Mouse (Mus musculus) fibroblast of lung, adult 2 months (primary cell): ENCODE data around the gene Pdzrn4.
A peak's percentile ranks its signal among the peaks of the same experiment; 100 is the strongest.
"Not testable (repeated sequence)": the region's sequence is repeated elsewhere in the genome, so short reads cannot be mapped to it uniquely, and the experiment has no call there.

Source experiments
- DNase-seq: peaks from one replicate; pipeline ENCODE4 v3.0.0-alpha.2; 2011; ENCODE audit warnings: low read depth

Gene Pdzrn4

DNA sequence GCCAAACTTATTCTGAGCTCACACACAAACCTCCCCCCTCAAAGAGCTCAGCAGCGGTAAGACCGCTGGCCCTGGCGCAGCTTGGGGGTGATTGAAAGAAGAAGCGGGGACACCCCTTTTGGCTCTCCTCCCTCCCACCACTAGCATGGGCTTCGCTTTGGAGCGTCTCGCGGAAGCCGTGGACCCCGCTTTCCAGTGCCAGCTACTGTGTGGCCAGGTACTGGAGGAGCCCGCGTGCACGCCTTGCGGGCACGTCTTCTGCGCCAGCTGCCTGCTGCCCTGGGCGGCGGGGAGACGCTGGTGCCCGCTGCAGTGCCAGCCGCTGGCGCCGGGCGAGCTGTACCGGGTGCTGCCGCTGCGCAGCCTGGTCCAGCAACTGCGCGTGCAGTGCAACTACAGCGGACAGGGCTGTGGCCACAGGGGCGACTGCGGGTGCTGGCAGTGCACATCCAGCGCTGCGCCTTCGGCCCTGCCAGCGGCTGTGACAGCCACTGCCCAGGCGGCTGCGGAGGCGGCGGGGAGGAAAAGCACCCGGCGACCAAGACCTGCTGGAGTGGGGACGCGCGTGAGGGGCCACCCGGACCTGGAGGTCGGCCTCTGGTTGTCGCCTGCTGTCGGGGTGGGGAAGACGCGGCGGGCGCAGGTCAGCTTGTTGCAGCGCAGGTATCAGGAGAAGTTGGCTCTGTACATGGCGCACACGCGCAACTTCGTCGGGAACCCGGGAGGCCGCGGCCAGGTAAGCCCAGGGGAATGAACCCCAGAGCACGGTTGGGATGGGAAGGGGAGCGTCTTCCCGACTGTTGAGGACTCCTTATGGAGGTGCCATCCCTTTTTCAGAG is at the start of gene Pdzrn4:
Gene Pdzrn4, plus strand, starts transcription at position 112 of the 839 bp plus-strand sequence.
- no peak for DNase-seq

DNA sequence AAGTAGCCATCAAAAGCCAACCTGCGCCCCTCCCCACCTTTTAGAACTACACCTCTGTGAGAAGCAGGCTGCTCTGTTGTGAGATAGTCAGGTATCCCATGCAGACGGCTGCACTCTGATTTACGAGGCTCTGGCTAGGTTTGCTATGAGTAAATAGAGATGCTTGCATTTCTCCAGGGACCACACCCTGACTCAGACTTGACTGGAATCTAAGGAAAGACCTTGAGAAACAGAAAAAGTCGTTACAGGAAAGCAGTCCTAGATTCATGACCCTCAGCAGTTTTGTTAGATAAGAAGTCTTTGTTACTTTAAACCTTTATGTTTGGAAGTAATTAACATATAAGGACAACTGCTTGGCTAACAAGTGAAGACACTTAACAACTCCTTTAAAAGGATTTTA is 49.3 kb upstream of the Pdzrn4 start:
- DNase-seq = no peak

DNA sequence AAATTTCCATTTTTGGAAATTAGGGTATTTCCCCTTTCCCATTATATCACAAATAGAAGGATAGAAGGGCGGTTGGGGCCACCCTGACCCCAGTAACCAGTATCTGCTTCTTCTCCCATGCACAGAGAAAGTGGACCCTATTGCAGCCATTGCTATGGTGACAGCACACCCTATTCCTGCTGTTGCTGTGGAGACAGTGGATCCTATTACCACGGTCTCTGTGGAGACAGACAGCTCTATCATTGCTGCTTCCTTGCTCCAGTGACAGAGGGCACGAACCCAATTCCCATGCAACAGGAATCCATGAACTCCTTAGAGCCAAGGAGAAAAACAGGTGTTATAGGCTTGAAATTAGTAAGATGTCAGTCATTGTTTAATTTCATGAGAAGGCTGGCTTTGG is 48.8 kb upstream of the Pdzrn4 start:
- DNase-seq = no peak

DNA sequence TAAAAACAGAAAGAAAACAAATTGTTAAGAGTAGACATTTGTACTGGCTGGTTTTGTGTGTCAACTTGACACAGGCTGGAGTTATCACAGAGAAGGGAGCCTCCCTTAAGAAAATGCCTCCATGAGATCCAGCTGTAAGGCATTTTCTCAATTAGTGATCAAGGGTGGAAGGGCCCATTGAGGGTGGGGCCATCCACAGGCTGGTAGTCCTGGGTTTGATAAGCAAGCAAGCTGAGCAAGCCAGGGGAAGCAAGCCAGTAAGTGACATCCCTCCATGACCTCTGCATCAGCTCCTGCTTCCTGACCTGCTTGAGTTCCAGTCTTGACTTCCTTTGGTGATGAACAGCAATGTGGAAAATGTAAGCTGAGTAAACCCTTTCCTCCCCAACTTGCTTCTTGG is 48.2 kb upstream of the Pdzrn4 start:
- DNase-seq = not testable (repeated sequence)

DNA sequence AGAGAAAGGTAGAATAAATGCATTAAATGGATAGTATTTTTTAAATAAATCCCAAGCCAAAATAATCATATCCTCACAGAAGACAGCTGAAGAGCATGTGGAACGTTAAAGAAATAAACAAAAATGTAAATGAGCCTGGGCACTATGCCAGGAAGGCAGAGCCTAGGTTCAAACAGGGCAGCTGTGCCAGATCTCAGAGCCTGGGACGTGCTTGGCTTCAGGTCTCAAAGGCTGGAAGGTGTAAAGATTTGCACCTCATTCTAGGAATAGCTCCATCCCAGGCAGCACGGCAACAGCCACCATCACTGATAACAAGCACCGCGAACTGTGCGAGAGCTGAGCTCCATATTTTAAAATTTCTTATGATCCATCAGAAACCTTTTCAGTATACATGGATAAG is 32.5 kb upstream of the Pdzrn4 start:
- DNase-seq = no peak

DNA sequence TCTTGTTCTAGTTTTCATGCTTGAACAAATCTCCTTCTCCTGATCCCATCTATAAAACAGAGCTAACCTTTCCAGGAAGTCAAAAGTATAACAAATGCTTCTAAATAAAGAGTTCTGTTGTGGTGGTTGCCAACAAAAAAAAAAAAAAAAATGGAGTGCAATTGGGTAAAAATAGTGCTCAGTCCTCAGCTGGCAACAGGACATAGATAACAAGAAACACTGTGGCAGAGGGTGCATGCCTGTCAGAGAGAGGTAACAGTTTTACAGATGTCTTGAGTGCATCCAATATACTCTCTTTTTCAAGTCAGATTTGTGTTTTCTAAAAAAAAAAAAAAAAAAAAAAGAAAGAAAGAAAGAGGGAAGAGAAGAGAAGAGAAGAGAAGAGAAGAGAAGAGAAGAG is 32.1 kb upstream of the Pdzrn4 start:
- no peak for DNase-seq

DNA sequence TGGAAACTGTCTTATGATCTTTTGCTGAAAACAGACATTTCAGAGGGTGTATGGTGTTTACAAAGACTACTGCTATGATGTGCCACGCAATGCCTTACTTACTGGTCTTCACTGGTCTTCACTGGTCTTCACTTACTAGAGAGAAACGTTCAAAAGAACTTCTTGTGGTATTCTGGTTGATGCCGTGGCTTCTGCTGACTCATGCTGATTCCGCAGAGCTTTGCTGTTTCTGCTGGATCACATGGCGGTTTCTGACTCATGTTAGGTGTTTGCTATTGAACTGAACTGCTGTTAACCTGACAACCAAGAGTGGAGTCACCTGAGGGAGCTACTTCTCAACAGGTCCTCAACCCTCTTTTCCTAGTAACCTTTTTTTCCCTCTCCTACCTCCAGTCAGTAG is 1.9 kb upstream of the Pdzrn4 start:
- no peak for DNase-seq

DNA sequence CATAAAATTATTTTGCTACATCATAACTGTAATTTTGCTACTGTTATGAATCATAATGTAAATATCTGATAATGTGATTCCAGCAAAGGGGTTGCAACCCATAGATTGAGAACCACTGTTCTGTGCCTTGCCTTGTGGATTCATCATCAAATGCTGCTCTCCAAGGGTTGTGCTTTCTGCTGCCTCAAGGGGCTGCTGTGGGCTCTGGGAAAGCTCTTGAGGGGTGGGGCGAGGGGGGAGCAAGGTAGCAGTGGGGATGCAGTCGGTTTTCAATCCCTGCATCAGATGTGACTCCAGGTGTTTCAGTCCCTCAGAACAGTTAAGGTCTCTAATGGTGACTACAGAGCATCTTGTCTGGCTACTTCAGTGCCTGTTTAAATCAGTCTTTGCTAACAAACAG is 2.1 kb downstream of the Pdzrn4 start:
- no peak for DNase-seq

DNA sequence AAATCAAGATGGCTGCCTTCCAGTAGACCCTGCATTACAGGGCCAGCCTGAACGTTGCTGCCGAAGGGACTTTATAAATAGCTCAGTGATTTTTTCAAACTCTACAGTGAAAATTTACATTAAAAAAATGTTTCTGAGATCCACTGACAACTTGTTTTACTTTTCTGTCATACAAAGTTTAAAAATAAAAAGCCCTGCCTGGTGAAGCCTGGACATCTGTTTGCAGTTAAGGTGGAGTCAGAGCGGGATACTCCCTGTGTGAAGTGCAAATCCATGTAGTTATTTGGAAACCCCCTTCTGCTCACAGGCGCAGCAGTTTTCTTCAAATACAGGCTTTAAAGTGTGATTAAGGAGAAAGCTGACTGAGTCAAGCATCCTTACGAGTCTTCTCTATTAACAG is 2.6 kb downstream of the Pdzrn4 start:
- DNase-seq = no peak

DNA sequence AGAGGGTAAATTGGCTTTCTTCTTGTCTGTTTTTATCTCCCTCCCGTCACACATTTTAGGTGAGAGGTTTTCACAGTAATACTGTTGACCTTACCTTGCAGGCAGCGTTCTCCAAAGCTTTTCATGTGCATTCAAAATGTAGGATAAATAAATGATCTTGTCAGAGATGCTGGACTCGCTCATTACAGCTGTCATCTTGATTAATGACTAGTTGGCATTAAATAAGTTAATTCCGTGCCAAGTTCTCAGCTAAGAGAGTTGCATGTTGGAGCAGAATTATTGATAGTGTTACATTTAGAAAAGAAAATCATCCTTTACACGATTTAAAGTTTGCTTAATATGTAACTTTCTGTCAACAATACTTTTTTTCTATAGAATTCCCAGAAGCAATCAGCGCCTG is 4.9 kb downstream of the Pdzrn4 start:
- DNase-seq = no peak

DNA sequence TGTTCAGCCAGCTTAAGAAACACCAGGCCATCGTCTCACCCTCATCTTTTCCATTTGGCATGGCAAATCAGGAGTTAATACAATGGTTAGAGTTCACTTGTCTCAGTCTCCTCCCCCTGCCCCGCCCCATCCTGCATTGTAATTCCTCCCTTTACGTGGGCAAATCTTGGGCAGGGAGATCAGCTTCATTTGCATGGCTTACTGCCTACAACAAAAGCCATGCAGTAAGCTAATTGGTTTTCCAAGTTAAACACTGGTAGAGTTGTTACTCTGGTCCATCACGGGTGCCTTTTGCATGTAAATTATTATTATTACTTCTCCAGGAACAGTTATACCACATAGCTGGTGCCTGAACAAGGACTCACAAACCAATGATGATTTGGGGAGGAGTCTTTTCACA is 18.6 kb downstream of the Pdzrn4 start:
- no peak for DNase-seq

DNA sequence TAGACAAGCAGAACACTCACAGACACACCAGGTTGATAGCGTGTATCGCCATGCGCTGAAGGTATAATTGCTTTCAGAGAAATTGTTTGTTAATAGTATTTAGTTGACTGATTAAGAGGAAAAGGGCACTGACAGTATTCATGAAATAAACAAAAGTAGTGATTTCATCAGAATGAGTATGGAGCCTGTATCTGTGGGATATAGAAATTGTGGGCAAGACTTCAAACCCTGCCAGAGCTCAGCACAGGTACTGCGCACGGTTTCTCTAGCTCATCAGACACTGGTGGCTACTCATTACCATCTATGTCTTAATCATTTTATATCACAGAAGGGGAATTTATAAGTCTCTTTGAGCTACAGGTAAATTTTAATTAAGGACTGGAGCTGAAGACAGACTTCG is 19.5 kb downstream of the Pdzrn4 start:
- no peak for DNase-seq

DNA sequence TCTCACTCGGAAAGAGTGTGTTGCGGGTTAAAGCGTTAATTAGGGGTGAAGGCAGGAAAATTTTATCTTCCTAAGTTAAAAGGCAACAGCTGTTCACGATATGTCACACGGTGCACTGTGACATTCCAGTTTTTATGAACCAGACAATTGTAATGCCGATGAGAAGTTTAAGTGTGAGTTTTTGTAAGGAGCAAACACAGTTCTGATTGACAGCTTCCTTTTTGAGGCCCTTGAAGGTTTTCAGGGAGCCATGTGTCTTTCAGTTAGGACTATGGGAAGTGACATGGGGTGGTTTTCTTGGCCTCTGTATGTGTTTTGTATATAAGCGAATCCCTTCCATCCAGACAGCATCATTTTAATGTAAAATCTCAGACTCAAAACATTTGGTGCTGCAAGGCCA is 20.0 kb downstream of the Pdzrn4 start:
- no peak for DNase-seq

DNA sequence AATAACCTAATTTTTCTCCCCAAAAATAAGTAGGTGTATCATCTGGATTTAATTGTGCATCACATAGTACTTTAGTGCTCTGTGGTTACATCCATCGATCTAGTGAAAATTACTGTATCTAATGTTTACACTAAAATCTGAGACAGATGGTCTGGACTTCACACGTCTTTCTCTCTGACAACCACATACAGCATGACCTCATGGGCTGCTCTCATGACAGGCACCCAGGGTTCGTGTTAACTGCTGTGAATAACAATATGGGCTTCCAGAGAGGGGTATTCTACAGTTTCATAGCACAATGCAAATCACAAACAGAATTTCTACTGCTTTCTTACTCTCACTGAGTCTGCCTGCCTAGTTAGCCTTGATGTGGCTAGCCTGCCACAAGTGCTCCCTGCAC is 20.4 kb downstream of the Pdzrn4 start:
- DNase-seq = no peak

DNA sequence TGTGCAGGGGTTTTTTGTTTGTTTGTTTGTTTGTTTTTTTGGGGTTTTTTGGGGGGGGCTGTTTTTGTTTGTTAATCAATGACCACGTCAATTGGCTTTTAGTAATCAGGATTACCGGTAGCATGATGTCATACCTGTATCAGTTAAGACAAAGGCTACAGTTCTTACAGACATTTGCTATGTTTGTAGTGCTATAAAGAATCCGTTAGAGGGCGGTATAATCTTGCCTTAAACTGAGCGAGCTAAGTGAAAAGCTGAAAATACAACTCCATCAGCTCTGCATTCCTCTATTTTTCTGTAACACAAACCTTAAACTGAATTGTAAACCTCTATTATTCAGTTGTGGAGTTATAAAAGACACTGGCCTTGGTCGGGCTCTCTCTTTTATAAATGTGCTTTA is 37.9 kb downstream of the Pdzrn4 start:
- no peak for DNase-seq

DNA sequence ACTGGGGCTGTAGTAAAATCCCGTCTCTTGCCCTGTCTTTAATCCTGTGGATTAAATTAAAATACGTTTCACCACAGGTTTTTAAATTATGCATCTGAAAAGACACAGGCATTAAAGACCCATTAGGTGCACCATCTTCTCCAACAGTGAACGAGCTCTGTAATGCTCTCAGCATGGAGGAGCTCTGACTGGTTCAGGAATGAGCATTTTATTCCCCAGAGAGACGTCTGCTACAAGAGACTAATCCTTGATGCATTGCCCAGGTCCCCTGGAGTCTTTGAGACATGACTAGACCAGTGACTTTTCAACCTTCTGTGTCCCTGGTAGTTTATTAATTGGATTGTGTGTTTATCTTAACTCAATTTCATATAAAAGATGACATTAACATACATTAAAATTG is 38.6 kb downstream of the Pdzrn4 start:
- DNase-seq = no peak

DNA sequence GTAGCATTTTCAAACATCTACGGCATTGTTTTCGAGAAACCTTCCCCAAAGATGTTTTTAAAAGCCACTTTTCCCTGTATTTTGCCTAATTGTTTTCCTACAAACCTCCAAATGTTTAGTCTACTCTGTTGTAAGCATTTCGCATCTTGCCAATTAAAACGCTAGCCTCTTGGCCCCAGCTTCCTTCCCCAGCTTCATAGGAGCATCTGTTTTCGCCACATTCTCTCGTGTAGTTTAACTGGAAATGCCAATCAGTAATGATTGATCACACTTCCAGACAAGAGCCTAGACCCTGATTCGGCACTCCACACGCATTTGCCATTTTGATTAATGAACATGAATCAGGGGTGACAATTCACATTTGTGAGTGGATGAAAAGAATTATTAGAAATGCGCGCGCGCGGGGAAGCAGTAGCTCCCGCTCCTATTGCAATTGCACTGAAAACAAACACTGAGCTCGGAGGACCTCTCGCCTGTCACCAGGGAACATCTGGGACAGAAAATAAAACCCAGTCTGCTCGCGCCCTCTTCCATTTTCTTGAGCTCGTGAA is 45.0 kb downstream of the Pdzrn4 start:
- DNase-seq = no peak

DNA sequence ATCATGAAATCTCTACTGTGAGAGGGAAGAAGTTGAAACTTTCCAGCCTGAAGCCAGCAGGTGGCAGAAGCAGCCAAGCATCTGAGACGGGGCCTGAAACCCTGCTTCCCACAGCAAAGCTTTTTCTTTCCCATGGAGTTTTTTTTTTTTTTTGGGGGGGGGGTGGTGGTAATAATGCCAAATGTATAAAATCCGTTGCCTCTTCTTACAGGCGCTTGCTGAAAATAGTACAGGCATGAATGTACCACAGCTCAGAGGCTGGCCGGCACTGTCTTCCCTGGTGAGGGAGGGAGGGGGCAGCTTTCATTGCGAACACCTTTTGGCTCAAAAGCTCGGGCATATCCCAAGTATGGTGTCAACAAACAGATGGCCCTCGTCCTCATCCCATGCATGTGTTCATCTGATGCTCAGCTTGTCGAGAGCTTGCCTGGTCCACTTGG is 51.0 kb downstream of the Pdzrn4 start:
- peak; percentile 19 for DNase-seq

DNA sequence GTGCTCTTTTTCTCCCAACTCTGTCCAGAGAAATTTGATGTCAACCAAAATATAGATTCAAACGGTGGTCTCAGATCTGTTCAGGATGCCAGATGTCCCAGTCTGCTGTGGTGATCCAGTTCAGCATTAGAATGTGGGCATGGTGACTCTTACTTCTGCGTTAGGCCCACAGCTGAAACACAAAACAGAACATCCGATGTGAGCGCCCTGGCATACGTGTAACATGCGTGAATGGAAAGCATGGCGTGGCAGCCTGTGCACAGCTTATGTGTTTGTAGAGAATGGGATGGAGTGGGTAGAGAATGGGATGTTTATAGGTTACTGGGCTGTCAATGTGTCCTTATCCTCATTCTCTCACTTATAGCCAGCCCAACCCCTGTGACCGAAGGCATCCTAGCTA is 52.4 kb downstream of the Pdzrn4 start:
- DNase-seq = no peak

DNA sequence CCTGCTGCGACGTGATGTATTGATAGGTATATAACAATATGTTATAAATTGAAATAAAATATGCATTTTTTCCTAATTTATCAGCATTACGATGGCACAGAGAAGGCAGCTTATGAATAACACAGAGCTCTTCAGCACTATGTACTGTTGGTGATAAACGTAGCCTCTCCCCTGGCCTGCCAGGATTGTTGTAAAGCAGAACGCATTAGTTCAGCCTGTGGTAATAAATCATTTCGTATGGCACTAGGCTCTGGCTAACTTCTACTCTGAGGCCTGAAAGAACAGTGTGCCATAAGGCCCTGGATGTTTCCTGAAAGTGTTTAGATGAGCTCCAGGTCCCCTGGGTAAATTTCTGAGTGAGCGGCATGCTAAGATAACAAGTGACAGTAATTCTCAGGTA is 55.9 kb downstream of the Pdzrn4 start:
- no peak for DNase-seq

DNA sequence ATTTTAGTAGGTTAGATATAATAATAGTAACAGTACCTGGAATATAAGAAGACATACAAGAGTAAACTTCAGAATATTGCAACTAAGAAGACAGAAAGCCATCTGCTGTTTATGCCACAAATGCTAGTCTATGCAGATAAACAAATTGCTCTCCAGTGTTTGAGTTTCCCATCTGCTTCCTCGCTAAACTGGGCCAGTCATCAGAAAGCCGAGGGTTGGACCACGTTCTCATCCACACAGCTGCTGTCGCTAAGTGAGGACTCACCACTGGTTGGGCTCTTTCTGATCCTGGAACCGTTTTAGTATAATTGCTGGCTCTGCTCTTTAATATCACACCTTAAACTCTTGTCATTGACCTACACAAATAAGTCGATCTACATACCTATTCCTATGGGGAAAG is 85.5 kb downstream of the Pdzrn4 start:
- DNase-seq = no peak

DNA sequence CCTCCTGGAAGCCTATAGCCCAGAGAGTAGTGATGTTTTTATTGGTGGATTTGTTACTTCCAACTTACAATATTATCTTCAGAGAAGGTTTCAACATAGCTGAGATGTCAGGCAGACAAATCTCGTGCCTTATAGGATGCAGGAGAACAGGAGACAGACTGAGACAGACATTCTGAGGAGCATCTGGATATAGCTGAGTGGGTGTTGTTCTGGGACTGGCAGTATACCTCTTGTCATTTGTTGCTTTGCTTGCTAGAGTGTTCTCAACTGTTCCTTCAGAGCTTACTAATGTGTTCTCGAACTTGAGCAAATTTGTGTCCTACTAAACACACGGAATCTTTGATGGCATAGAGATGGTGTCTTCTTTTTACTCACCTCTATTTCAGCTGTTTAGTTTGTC is 94.7 kb downstream of the Pdzrn4 start:
- DNase-seq = no peak

DNA sequence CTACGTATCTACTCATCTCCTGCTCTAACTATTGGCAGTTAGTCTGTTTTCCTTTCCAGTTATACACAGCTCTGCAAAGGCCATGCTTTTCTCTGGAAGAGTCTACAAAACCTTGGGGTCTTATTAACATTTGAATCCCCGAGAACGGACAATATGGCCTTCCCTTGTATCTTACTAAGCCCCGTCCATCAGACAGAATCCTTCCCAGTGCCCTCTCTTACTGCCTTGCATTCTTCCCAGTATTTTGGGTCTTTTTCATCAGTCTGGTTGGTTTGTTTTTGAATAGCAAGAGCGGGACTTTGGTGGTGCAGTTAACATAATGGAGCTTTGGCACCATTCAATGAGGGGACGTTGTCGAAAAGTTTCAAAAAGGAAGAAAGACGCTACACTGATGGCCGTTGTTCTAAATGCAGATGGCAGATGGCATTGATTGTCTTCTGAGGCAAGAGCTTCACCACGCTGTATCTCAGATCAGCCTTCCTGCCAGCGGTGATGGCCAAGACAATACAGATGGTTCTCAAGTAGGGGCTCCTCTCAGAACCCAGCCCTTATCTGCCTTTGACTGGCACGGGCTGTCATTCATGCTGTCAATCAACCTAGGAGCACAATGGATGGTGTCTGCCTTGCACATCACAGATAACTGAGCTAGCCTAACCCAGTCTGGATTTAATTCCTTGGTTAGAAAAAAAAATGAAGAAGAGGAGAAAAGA is 98.9 kb downstream of the Pdzrn4 start:
- no peak for DNase-seq
